Comparison of ENCODE assay signal across 16 mouse cellular contexts in genomic region chr9:60751098-60751497, GRCm38 (mm10).
"Had no signal": no experiment of that assay in that cellular context is flagged by ENCODE, and none has a peak within 500 bp of the region (broad histone marks: within the 10 kb centered on the region; RNA-seq: fewer than 3 reads in every experiment).

No protein-coding gene starts in this region.

- H3K4me2 ChIP-seq: neural tube, embryonic 13.5 days; neural tube, embryonic 15.5 days; stomach, embryonic 15.5 days had no signal

- H3K4me1 ChIP-seq: neural tube, embryonic 13.5 days; neural tube, embryonic 15.5 days; stomach, embryonic 15.5 days had no signal

- H3K9me3 ChIP-seq: neural tube, embryonic 13.5 days; neural tube, embryonic 15.5 days; stomach, embryonic 15.5 days had no signal

- DNase-seq: retina, postnatal 1 day; right cerebral cortex, adult 18-20 months; right cerebral cortex, postnatal 14 days; right cerebral cortex, postnatal 25 days; right cerebral cortex, postnatal 4 days; spleen, adult 18-20 months; thymus, adult 18-20 months; thymus, adult 2 months; thymus, postnatal 14 days; thymus, postnatal 25 days; thymus, postnatal 36 days; thymus, postnatal 4 days had no signal

- H3K36me3 ChIP-seq: neural tube, embryonic 13.5 days; neural tube, embryonic 15.5 days; stomach, embryonic 15.5 days had no signal

- H3K9ac ChIP-seq: neural tube, embryonic 13.5 days; neural tube, embryonic 15.5 days; stomach, embryonic 15.5 days had no signal

- H3K27ac ChIP-seq: neural tube, embryonic 13.5 days; neural tube, embryonic 15.5 days; stomach, embryonic 15.5 days; stomach, postnatal 0 days had no signal

- H3K4me3 ChIP-seq: neural tube, embryonic 13.5 days; neural tube, embryonic 15.5 days; stomach, embryonic 15.5 days had no signal

- H3K27me3 ChIP-seq: neural tube, embryonic 13.5 days; neural tube, embryonic 15.5 days; stomach, embryonic 15.5 days had no signal
